Mouse (Mus musculus) urinary bladder, adult 2 months (tissue): ENCODE data around the gene Adh4. TPM values are rescaled to one million over a fixed set of nuclear protein-coding genes. Genes with fewer than 3 reads are reported as not detected.
"Not testable (repeated sequence)": the region's sequence is repeated elsewhere in the genome, so short reads cannot be mapped to it uniquely, and the experiment has no call there.

ENCODE experiments used
- DNase-seq: peaks from one replicate; pipeline ENCODE4 v3.0.0; 2022; ENCODE audit warnings: low spot score
- polyA plus RNA-seq: library from polyadenylated mRNA; depleted of rRNA; stranded (reverse); fragments of >200 nt; gene quantifications from 2 replicates; pipeline ENCODE4 v1.2.3, GENCODE M21; 2012; rRNA removed

Adh4 gene
- not detected in 2 replicates for polyA plus RNA-seq

- no peak for DNase-seq
Observed at GRCm38 (mm10) chr3:138415121-138415690, at the start of gene Adh4. Adh4 (plus strand) TSS chr3:138415466.

- DNase-seq: no peak
Observed at GRCm38 (mm10) chr3:138366181-138366580, 49.1 kb upstream of the Adh4 start.

- DNase-seq: no peak
Observed at GRCm38 (mm10) chr3:138369546-138369945, 45.7 kb upstream of the Adh4 start.

- DNase-seq: not testable (repeated sequence)
Observed at GRCm38 (mm10) chr3:138370289-138370688, 45.0 kb upstream of the Adh4 start.

- no peak for DNase-seq
Observed at GRCm38 (mm10) chr3:138373920-138374319, 41.3 kb upstream of the Adh4 start.

GRCm38 (mm10) chr3:138375148-138375547 lies 40.1 kb upstream of the Adh4 start:
- no peak for DNase-seq

GRCm38 (mm10) chr3:138381133-138381532 lies 34.1 kb upstream of the Adh4 start:
- DNase-seq: no peak

- no peak for DNase-seq
Observed at GRCm38 (mm10) chr3:138387155-138387554, 28.1 kb upstream of the Adh4 start.

GRCm38 (mm10) chr3:138404872-138405271 lies 10.4 kb upstream of the Adh4 start:
- no peak for DNase-seq

- DNase-seq: no peak
Observed at GRCm38 (mm10) chr3:138405341-138405740, 9.9 kb upstream of the Adh4 start.

GRCm38 (mm10) chr3:138405840-138406239 lies 9.4 kb upstream of the Adh4 start:
- DNase-seq: no peak

GRCm38 (mm10) chr3:138407920-138408319 lies 7.3 kb upstream of the Adh4 start:
- DNase-seq: no peak

GRCm38 (mm10) chr3:138409585-138409984 lies 5.7 kb upstream of the Adh4 start:
- no peak for DNase-seq

GRCm38 (mm10) chr3:138410211-138410610 lies 5.1 kb upstream of the Adh4 start:
- no peak for DNase-seq

GRCm38 (mm10) chr3:138419369-138419768 lies 4.1 kb downstream of the Adh4 start:
- no peak for DNase-seq

GRCm38 (mm10) chr3:138420385-138420784 lies 5.1 kb downstream of the Adh4 start:
- DNase-seq: no peak

- DNase-seq: no peak
Observed at GRCm38 (mm10) chr3:138423664-138424063, 8.4 kb downstream of the Adh4 start.

- no peak for DNase-seq
Observed at GRCm38 (mm10) chr3:138424247-138424646, 9.0 kb downstream of the Adh4 start.

GRCm38 (mm10) chr3:138430360-138430976 lies 15.2 kb downstream of the Adh4 start:
- no peak for DNase-seq

GRCm38 (mm10) chr3:138431835-138432234 lies 16.6 kb downstream of the Adh4 start:
- no peak for DNase-seq

- DNase-seq: no peak
Observed at GRCm38 (mm10) chr3:138438716-138439115, 23.4 kb downstream of the Adh4 start.

GRCm38 (mm10) chr3:138442203-138442602 lies 26.9 kb downstream of the Adh4 start:
- DNase-seq: no peak

- peak; percentile 78 for DNase-seq
Observed at GRCm38 (mm10) chr3:138442612-138443464, 27.6 kb downstream of the Adh4 start, which contains the start of gene Adh5. Adh5 (plus strand) TSS chr3:138443093.
